Mouse (Mus musculus): ENCODE results near the gene Gm13420. TPM values are rescaled to one million over a fixed set of nuclear protein-coding genes. Genes with fewer than 3 reads are reported as not detected.

The Gm13420 gene
- total and polyA plus RNA-seq, 3 experiments: not detected

GRCm38 (mm10) chr2:29700898-29701297 is 50.6 kb downstream of the Gm13420 start:
- no peaks in the 10 kb centered on the region for H3K27me3 ChIP-seq (replicated peaks)
- in situ Hi-C loops (cut with MboI; ENCODE audit: low pct_ligation_motif_present, low pct_unique_long_range_greater_than_20kb, low sequenced_read_pairs): no loop called here
- dilution Hi-C loops (cut with MboI; ENCODE audit: extremely low pct_ligation_motif_present, extremely low pct_unique_long_range_greater_than_20kb, low sequenced_read_pairs): no loop called here

DNA sequence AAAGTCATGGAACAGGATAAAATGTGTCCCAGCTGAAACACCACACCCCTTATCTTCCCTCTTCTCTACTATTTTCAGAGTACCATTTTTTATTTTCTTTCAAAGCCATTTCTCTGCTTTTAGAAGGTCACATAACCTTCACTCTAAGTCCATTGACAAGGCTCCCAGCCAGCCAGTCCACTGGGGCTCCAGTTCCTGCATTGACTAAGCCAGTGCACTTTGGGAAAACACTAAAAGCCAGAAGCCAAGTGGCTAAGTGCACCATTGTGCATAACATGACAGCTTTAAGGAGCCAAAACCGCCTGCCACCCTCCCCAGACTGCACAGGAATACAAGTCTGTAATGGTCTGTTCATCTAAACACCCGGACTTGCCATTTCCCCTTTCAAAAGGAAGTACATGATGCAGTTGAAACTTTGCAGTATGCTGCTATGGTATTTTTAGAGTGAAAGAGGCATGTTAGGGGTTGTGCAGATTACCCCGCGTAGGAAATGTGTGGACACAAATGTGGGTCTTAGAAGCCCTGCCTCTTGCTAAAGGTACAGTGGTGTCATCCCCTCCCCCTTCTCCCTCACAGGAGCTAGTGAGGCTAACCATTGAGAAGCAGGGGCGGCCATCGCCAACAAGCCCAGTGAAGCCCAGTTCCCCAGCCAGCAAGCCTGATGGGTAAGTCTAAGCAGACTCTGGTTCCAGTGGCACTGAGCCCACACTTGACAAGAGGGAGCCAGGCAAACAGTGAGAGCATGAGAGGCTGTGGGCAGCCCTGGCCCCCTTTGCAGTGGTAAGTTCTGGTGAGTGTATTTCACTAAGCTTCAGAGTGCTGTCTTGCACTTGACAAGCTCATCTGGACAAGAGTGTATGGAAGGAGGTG is 52.8 kb downstream of the Gm13420 start:
- Histone ChIP-seq H3K36me3 (replicated peaks in 1 of 2; ENCODE audit: control insufficient read depth in 1 of 2, insufficient read depth in 1 of 2, low read length in 1 of 2) (peaks cover 81 to 91% of the 10 kb centered on the region in 2 experiments), H3K4me2 (ENCODE audit: insufficient read depth, low read depth, poor library complexity, severe bottlenecking) (0 out of 2 replicates have a peak overlapping the region, but pooled peaks have one; percentile 2), H3K4me3 (replicated peaks in 1 of 3; ENCODE audit: low read depth in 2 of 3, low read length in 2 of 3, poor library complexity in 1 of 3) (peak overlapping the region in 2 of 3 experiments; percentile 12 to 39), H3K4me1 (ENCODE audit: control insufficient read depth in 1 of 2, insufficient read depth in 2 of 2) (peaks cover 50 to 100% of the 10 kb centered on the region in 2 experiments), H3K9me3 (replicated peaks; ENCODE audit: low read length) (no peaks in the 10 kb centered on the region), H3K27ac (ENCODE audit: insufficient read depth, low read depth) (peak overlapping the region; percentile 96), H3K9ac (ENCODE audit: insufficient read depth, low read depth) (no peak overlapping the region; the same call in 1 of the 2 replicates), H3K27me3 (replicated peaks) (no peaks in the 10 kb centered on the region), H3K79me2 (replicated peaks; ENCODE audit: control insufficient read depth, extremely low read depth, insufficient read depth, poor library complexity, severe bottlenecking) (peaks cover 36% of the 10 kb centered on the region)
- peak; percentile 75 for DNase-seq (ENCODE audit: extremely low read depth)
- in situ Hi-C loops (cut with MboI; ENCODE audit: low pct_ligation_motif_present, low pct_unique_long_range_greater_than_20kb, low sequenced_read_pairs) (no loop called here), dilution Hi-C loops (cut with MboI; ENCODE audit: extremely low pct_ligation_motif_present, extremely low pct_unique_long_range_greater_than_20kb, low sequenced_read_pairs) (no loop called here)
- 0 out of 2 replicates have a peak, but pooled peaks have one; percentile 42 for TF ChIP-seq ELF1 (IDR thresholded peaks at IDR 0.05; ENCODE audit: low read depth, low read length)
- no peak for TF ChIP-seq HCFC1 (IDR thresholded peaks at IDR 0.05; ENCODE audit: low read depth, low read length)
- peak; percentile 74 for TF ChIP-seq ETS1 (conservative IDR thresholded peaks at IDR 0.05; ENCODE audit: low read depth, low read length)
- TF ChIP-seq TBP (conservative IDR thresholded peaks at IDR 0.05; ENCODE audit: low read depth, low read length): no peak
- 0 out of 2 replicates have a peak, but pooled peaks have one; percentile 32 for TF ChIP-seq MAX (IDR thresholded peaks at IDR 0.05; ENCODE audit: low read length)
- TF ChIP-seq POLR2AphosphoS2 (IDR thresholded peaks at IDR 0.05; ENCODE audit: low read depth, low read length): no peak
- TF ChIP-seq E2F4 (IDR thresholded peaks at IDR 0.05; ENCODE audit: insufficient replicate concordance, low read depth, low read length): no peak
- TF ChIP-seq POLR2A (IDR thresholded peaks at IDR 0.05; ENCODE audit: low read depth, low read length): peak; percentile 45; the same call in 1 of the 2 replicates
- peak; percentile 10; the same call in 1 of the 2 replicates for TF ChIP-seq SIN3A (IDR thresholded peaks at IDR 0.05; ENCODE audit: low read length)
- peak; percentile 62; the same call in 1 of the 2 replicates for TF ChIP-seq CHD1 (IDR thresholded peaks at IDR 0.05; ENCODE audit: low read depth, low read length)
- no peak for TF ChIP-seq NRF1 (IDR thresholded peaks at IDR 0.05; ENCODE audit: low read depth, low read length)
- no peak for TF ChIP-seq JUND (conservative IDR thresholded peaks at IDR 0.05; ENCODE audit: low read depth, low read length)
- TF ChIP-seq IRF4 (IDR thresholded peaks at IDR 0.05; ENCODE audit: low read depth, low read length): no peak; the same call in none of the 2 replicates
- TF ChIP-seq CHD2 (IDR thresholded peaks at IDR 0.05; ENCODE audit: low read length): peak; percentile 69
- no peak for TF ChIP-seq NELFE (IDR thresholded peaks at IDR 0.05; ENCODE audit: low read depth, low read length)
- TF ChIP-seq BHLHE40 (IDR thresholded peaks at IDR 0.05; ENCODE audit: low read depth, low read length): peak; percentile 44
- TF ChIP-seq KAT2A (IDR thresholded peaks at IDR 0.05; ENCODE audit: insufficient replicate concordance, low read length): no peak
- TF ChIP-seq ZKSCAN1 (IDR thresholded peaks at IDR 0.05; ENCODE audit: borderline replicate concordance, low read depth, low read length): no peak
- no peak for TF ChIP-seq PAX5 (IDR thresholded peaks at IDR 0.05; ENCODE audit: low read length)
- TF ChIP-seq UBTF (IDR thresholded peaks at IDR 0.05; ENCODE audit: low read depth, low read length): no peak
- TF ChIP-seq MXI1 (IDR thresholded peaks at IDR 0.05; ENCODE audit: low read depth, low read length): peak; percentile 59; the same call in 1 of the 2 replicates
- no peak for TF ChIP-seq RCOR1 (conservative IDR thresholded peaks at IDR 0.05; ENCODE audit: low read depth, low read length)
- no peak for TF ChIP-seq USF2 (conservative IDR thresholded peaks at IDR 0.05; ENCODE audit: low read depth, low read length)
- TF ChIP-seq SMC3 (IDR thresholded peaks at IDR 0.05; ENCODE audit: low read depth, low read length): no peak
- TF ChIP-seq CTCF (conservative IDR thresholded peaks at IDR 0.05 in 1 of 2, IDR thresholded peaks at IDR 0.05 in 1 of 2; ENCODE audit: low read depth in 2 of 2, low read length in 2 of 2): no peak
- TF ChIP-seq MEF2A (IDR thresholded peaks at IDR 0.05; ENCODE audit: borderline replicate concordance, low read depth, low read length): peak; percentile 94
- no peak for TF ChIP-seq MAFK (IDR thresholded peaks at IDR 0.05; ENCODE audit: insufficient replicate concordance, low read length)
- peak; percentile 77 for TF ChIP-seq TCF12 (IDR thresholded peaks at IDR 0.05; ENCODE audit: low read depth, low read length)
- TF ChIP-seq GABPA (IDR thresholded peaks at IDR 0.05; ENCODE audit: insufficient replicate concordance, low read depth, low read length): no peak
- TF ChIP-seq RAD21 (IDR thresholded peaks at IDR 0.05; ENCODE audit: low read depth, low read length): no peak

More at GRCm38 (mm10) chr2:29700898-29701297, 50.6 kb downstream of the Gm13420 start:
- Histone ChIP-seq H3K9me3 (replicated peaks; ENCODE audit: low read length) (no peaks in the 10 kb centered on the region), H3K9ac (ENCODE audit: insufficient read depth, low read depth) (no peak overlapping the region), H3K79me2 (replicated peaks; ENCODE audit: control insufficient read depth, extremely low read depth, insufficient read depth, poor library complexity, severe bottlenecking) (peaks cover 22% of the 10 kb centered on the region), H3K27ac (ENCODE audit: insufficient read depth, low read depth) (peak overlapping the region; percentile 20; the same call in 1 of the 2 replicates), H3K4me1 (ENCODE audit: control insufficient read depth in 1 of 2, insufficient read depth in 2 of 2) (peaks cover 66 to 100% of the 10 kb centered on the region in 2 experiments), H3K4me2 (ENCODE audit: insufficient read depth, low read depth, poor library complexity, severe bottlenecking) (no peak overlapping the region), H3K36me3 (replicated peaks in 1 of 2; ENCODE audit: control insufficient read depth in 1 of 2, insufficient read depth in 1 of 2, low read length in 1 of 2) (peaks cover 88 to 93% of the 10 kb centered on the region in 2 experiments), H3K4me3 (replicated peaks in 1 of 3; ENCODE audit: low read depth in 2 of 3, low read length in 2 of 3, poor library complexity in 1 of 3) (peak overlapping the region in 1 of 3 experiments; percentile 39)
- TF ChIP-seq POLR2A (IDR thresholded peaks at IDR 0.05; ENCODE audit: low read depth, low read length) (no peak), MAX (IDR thresholded peaks at IDR 0.05; ENCODE audit: low read length) (no peak)
- no peak for DNase-seq (ENCODE audit: extremely low read depth)
